28 mouse cellular contexts compared by ENCODE assay signal in genomic region chr1:105776426-105776825, GRCm38 (mm10). TPM values are rescaled to one million over a fixed set of nuclear protein-coding genes. Genes with fewer than 3 reads are reported as not detected.
DNase-seq lines count a peak whose midpoint lies in the region; ATAC-seq and TF ChIP-seq lines count a peak whose summit lies in the region.
"Had no signal": no experiment of that assay in that cellular context is flagged by ENCODE, and none has a peak within 500 bp of the region (broad histone marks: within the 10 kb centered on the region; RNA-seq: fewer than 3 reads in every experiment).

No protein-coding gene starts in this region.

- H3K36me3 ChIP-seq in lung, postnatal 0 days (ENCODE audit: insufficient read depth, low read length), result no peaks in the 10 kb centered on the region
- H3K36me3 ChIP-seq in thymus, adult 2 months (ENCODE audit: control insufficient read depth, insufficient read depth, low read length), result no peaks in the 10 kb centered on the region
- H3K36me3 ChIP-seq: embryonic facial prominence, embryonic 10.5 days; embryonic facial prominence, embryonic 13.5 days; forebrain, embryonic 12.5 days; forebrain, embryonic 15.5 days; heart, embryonic 10.5 days; heart, embryonic 13.5 days had no signal

- H3K27me3 ChIP-seq in lung, postnatal 0 days (replicated peaks; ENCODE audit: insufficient read depth, low read length), result no peaks in the 10 kb centered on the region; the same call in none of the 2 replicates
- no peaks in the 10 kb centered on the region; the same call in 1 of the 2 replicates for H3K27me3 ChIP-seq in thymus, adult 2 months (ENCODE audit: control insufficient read depth, insufficient read depth, low read length)

- no peak overlapping the region for H3K27ac ChIP-seq in lung, postnatal 0 days (ENCODE audit: low read length)
- no peak overlapping the region for H3K27ac ChIP-seq in thymus, adult 2 months (ENCODE audit: control insufficient read depth, insufficient read depth, low read length)
- H3K27ac ChIP-seq: embryonic facial prominence, embryonic 10.5 days; embryonic facial prominence, embryonic 13.5 days; forebrain, embryonic 12.5 days; forebrain, embryonic 15.5 days; heart, embryonic 10.5 days; heart, embryonic 13.5 days; hindbrain, embryonic 14.5 days; hindbrain, postnatal 0 days had no signal

- no peak for TF ChIP-seq EP300 in lung, postnatal 0 days (IDR thresholded peaks at IDR 0.05)

- no peak overlapping the region for H3K4me3 ChIP-seq in lung, adult 2 months (replicated peaks; ENCODE audit: extremely low read depth, low read depth, low read length)
- no peak overlapping the region for H3K4me3 ChIP-seq in lung, postnatal 0 days (ENCODE audit: low read depth, low read length)
- H3K4me3 ChIP-seq in thymus, adult 2 months (ENCODE audit: control insufficient read depth, insufficient read depth, low read length), result no peak overlapping the region
- H3K4me3 ChIP-seq: embryonic facial prominence, embryonic 10.5 days; embryonic facial prominence, embryonic 13.5 days; erythroblast, embryonic 14.5 days; forebrain, embryonic 12.5 days; forebrain, embryonic 15.5 days; heart, embryonic 10.5 days; heart, embryonic 13.5 days had no signal

- H3K4me1 ChIP-seq in lung, adult 2 months (ENCODE audit: control insufficient read depth, insufficient read depth, low read length), result no peaks in the 10 kb centered on the region; the same call in 1 of the 2 replicates
- no peaks in the 10 kb centered on the region for H3K4me1 ChIP-seq in lung, postnatal 0 days (ENCODE audit: insufficient read depth, low read depth, low read length)
- peaks cover 12% of the 10 kb centered on the region for H3K4me1 ChIP-seq in thymus, adult 2 months (replicated peaks; ENCODE audit: control insufficient read depth, insufficient read depth, low read length)
- H3K4me1 ChIP-seq: heart, embryonic 13.5 days had no signal

- H3K9me3 ChIP-seq in lung, postnatal 0 days (ENCODE audit: low read length), result no peaks in the 10 kb centered on the region
- H3K9me3 ChIP-seq: embryonic facial prominence, embryonic 10.5 days; embryonic facial prominence, embryonic 13.5 days; forebrain, embryonic 12.5 days; forebrain, embryonic 15.5 days; heart, embryonic 10.5 days; heart, embryonic 13.5 days had no signal

- 66% methylated on average over 4 of the region's 4 CpGs for WGBS in lung, adult 2 months
- 58% methylated on average over 4 of the region's 4 CpGs for WGBS in lung, postnatal 0 days
- 84% methylated on average over 4 of the region's 4 CpGs for WGBS in thymus, adult 2 months

- H3K9ac ChIP-seq in lung, postnatal 0 days (replicated peaks; ENCODE audit: low read depth), result no peak overlapping the region
- H3K9ac ChIP-seq: embryonic facial prominence, embryonic 13.5 days; forebrain, embryonic 12.5 days; forebrain, embryonic 15.5 days; heart, embryonic 13.5 days; hindbrain, embryonic 14.5 days had no signal

- no peak overlapping the region for H3K4me2 ChIP-seq in lung, postnatal 0 days (replicated peaks; ENCODE audit: low read depth, low read length)
- H3K4me2 ChIP-seq: embryonic facial prominence, embryonic 13.5 days; forebrain, embryonic 12.5 days; forebrain, embryonic 15.5 days; heart, embryonic 13.5 days; hindbrain, embryonic 14.5 days had no signal

- peak; percentile 37 for DNase-seq in lung, adult 2 months
- peak; percentile 55 for DNase-seq in lung, postnatal 0 days (ENCODE audit: low spot score)
- peak; percentile 28 for DNase-seq in lung, postnatal 25 days (ENCODE audit: low spot score)
- no peak for DNase-seq in kidney, postnatal 10 days
- DNase-seq in thymus, adult 2 months, result no peak
- no peak for DNase-seq in heart, adult 18-20 months
- DNase-seq: adrenal gland, adult 8-10 months; adrenal gland, postnatal 25 days; cerebellum, adult 11-12 months; cerebellum, adult 8-10 months; cerebellum, postnatal 10 days; cerebellum, postnatal 36 days; embryo, embryonic 11 days; gastrocnemius, postnatal 36 days; heart, postnatal 14 days; heart, postnatal 4 days had no signal

- no peak for TF ChIP-seq POLR2A in lung, adult 2 months (IDR thresholded peaks at IDR 0.05; ENCODE audit: borderline replicate concordance, extremely low read depth, low read depth, low read length)
- TF ChIP-seq POLR2A in thymus, adult 2 months (IDR thresholded peaks at IDR 0.05; ENCODE audit: control insufficient read depth, extremely low read depth, insufficient read depth, low read length, poor library complexity), result no peak

- TF ChIP-seq CTCF in lung, adult 2 months (IDR thresholded peaks at IDR 0.05; ENCODE audit: insufficient read depth, low read length), result no peak
- TF ChIP-seq CTCF in lung, postnatal 0 days (IDR thresholded peaks at IDR 0.05), result no peak
- TF ChIP-seq CTCF in thymus, adult 2 months (IDR thresholded peaks at IDR 0.05; ENCODE audit: borderline replicate concordance, control insufficient read depth, extremely low read depth, insufficient read depth, low read length, poor library complexity), result no peak

- no peak for ATAC-seq in lung, postnatal 0 days
- ATAC-seq: activated CD4-positive, CD25-positive, alpha-beta regulatory T cell, adult 4 months; CD4-positive, CD25-positive, alpha-beta regulatory T cell, adult 4 months; forebrain, embryonic 15.5 days; hindbrain, postnatal 0 days had no signal

RNA-seq across cellular contexts. Expression of gene Tnfrsf11a, which starts 4.1 kb away (rescaled TPM):
- polyA plus RNA-seq in lung, adult 2 months (2012; rRNA removed), result 4.3 TPM in 2 replicates
- polyA plus RNA-seq in lung, postnatal 0 days (2015; fragmentation: Nextera tagmentation; extraction: Ambion mirVana), result 1.9 and 2.2 TPM in 2 replicates
- polyA plus RNA-seq in thymus, adult 2 months (2012; rRNA removed), result 11.1 and 12.7 TPM in 2 replicates
- 1 to 10 TPM; 1.6 TPM for total RNA-seq in heart, adult 18-20 months (2021)
- total RNA-seq: MEL had no signal
- polyA plus RNA-seq: erythroblast, embryonic 14.5 days had no signal

Comparison
In these comparisons a context has a peak if more than half of its experiments do, and no peak if none do; other contexts are left out.
1. DNase-seq: peak in lung, adult 2 months (single experiment), lung, postnatal 0 days (single experiment) and lung, postnatal 25 days (single experiment); none in kidney, postnatal 10 days (single experiment), thymus, adult 2 months (single experiment) and heart, adult 18-20 months (0 of 2).